Mouse (Mus musculus): ENCODE data around the gene Vmn2r81. TPM values are rescaled to one million over a fixed set of nuclear protein-coding genes. Genes with fewer than 3 reads are reported as not detected.

Vmn2r81 gene
- polyA plus RNA-seq (2014; fragmentation: Illumina TruSeq; extraction: RNeasy Lipid Tissue Mini Kit (QIAGEN cat#74804); ENCODE audit: insufficient read depth, low read depth, low replicate concordance), result not detected

GRCm38 (mm10) chr10:79247392-79247791, at the start of gene Vmn2r81:
TSS of gene Vmn2r81 (plus strand) at chr10:79247692.

Other genes starting within 250 kb of the Vmn2r81 start
- not detected for gene Olfr1351, start 235.2 kb upstream of the Vmn2r81 start, polyA plus RNA-seq (2014; fragmentation: Illumina TruSeq; extraction: RNeasy Lipid Tissue Mini Kit (QIAGEN cat#74804); ENCODE audit: insufficient read depth, low read depth, low replicate concordance)
- gene Olfr57, start 219.0 kb upstream of the Vmn2r81 start, polyA plus RNA-seq (2014; fragmentation: Illumina TruSeq; extraction: RNeasy Lipid Tissue Mini Kit (QIAGEN cat#74804); ENCODE audit: insufficient read depth, low read depth, low replicate concordance), result not detected
- 8.4 TPM for gene 2610008E11Rik, start 150.1 kb upstream of the Vmn2r81 start, polyA plus RNA-seq (2014; fragmentation: Illumina TruSeq; extraction: RNeasy Lipid Tissue Mini Kit (QIAGEN cat#74804); ENCODE audit: insufficient read depth, low read depth, low replicate concordance)
- gene Vmn2r80, start 98.9 kb upstream of the Vmn2r81 start, polyA plus RNA-seq (2014; fragmentation: Illumina TruSeq; extraction: RNeasy Lipid Tissue Mini Kit (QIAGEN cat#74804); ENCODE audit: insufficient read depth, low read depth, low replicate concordance), result not detected
- gene Vmn2r82, start 108.8 kb downstream of the Vmn2r81 start, polyA plus RNA-seq (2014; fragmentation: Illumina TruSeq; extraction: RNeasy Lipid Tissue Mini Kit (QIAGEN cat#74804); ENCODE audit: insufficient read depth, low read depth, low replicate concordance), result not detected
- not detected for gene Vmn2r83, start 221.0 kb downstream of the Vmn2r81 start, polyA plus RNA-seq (2014; fragmentation: Illumina TruSeq; extraction: RNeasy Lipid Tissue Mini Kit (QIAGEN cat#74804); ENCODE audit: insufficient read depth, low read depth, low replicate concordance)

Data from lung, adult 10 weeks (tissue).